Mouse (Mus musculus) midbrain, embryonic 11.5 days (tissue): ENCODE results near the gene B9d1. TPM values are rescaled to one million over a fixed set of nuclear protein-coding genes. Genes with fewer than 3 reads are reported as not detected.

Experiments
- polyA plus RNA-seq: library from polyadenylated mRNA; unstranded; fragments of >200 nt; fragmentation: Nextera tagmentation; extraction: Ambion mirVana; gene quantifications from 2 replicates; pipeline ENCODE4 v1.2.1, GENCODE M21; 2014

Gene B9d1
- polyA plus RNA-seq, 1 experiment from 2014 or later: 39.6 TPM

Other genes with a start within 250 kb of the B9d1 start
- gene Aldh3a2, start 237.7 kb upstream of the B9d1 start, polyA plus RNA-seq: 26.0 and 27.2 TPM in 2 replicates
- gene Slc47a2, start 162.3 kb upstream of the B9d1 start, polyA plus RNA-seq: not detected in 2 replicates
- 0.16 TPM in 1 of 2 replicates, not detected in the other for gene Slc47a1, start 126.8 kb upstream of the B9d1 start, polyA plus RNA-seq
- 0.40 and 0.51 TPM in 2 replicates for gene Rnf112, start 51.0 kb upstream of the B9d1 start, polyA plus RNA-seq
- gene Mfap4, start 19.7 kb upstream of the B9d1 start, polyA plus RNA-seq: 69.8 and 78.9 TPM in 2 replicates
- gene Mapk7, start 10.7 kb upstream of the B9d1 start, polyA plus RNA-seq: 51.0 and 58.3 TPM in 2 replicates
- gene Epn2, start 74.5 kb downstream of the B9d1 start, polyA plus RNA-seq: 28.5 and 29.9 TPM in 2 replicates
- 6.2 and 7.1 TPM in 2 replicates for gene Grap, start 148.1 kb downstream of the B9d1 start, polyA plus RNA-seq
- 0.19 and 0.59 TPM in 2 replicates for gene Fam83g, start 178.9 kb downstream of the B9d1 start, polyA plus RNA-seq
- gene Slc5a10, start 215.7 kb downstream of the B9d1 start, polyA plus RNA-seq: not detected in 2 replicates